ENCODE assay signal across 18 mouse cellular contexts in genomic region chr9:81945624-81946023, GRCm38 (mm10).
"Had no signal": no experiment of that assay in that cellular context is flagged by ENCODE, and none has a peak within 500 bp of the region (broad histone marks: within the 10 kb centered on the region; RNA-seq: fewer than 3 reads in every experiment).

No protein-coding gene starts in this region.

- H3K4me1 ChIP-seq: liver, embryonic 13.5 days; midbrain, embryonic 15.5 days; neural tube, embryonic 13.5 days had no signal

- H3K27ac ChIP-seq: kidney, postnatal 0 days; layer of hippocampus, adult 2 months; liver, embryonic 13.5 days; macrophage; midbrain, embryonic 15.5 days; neural tube, embryonic 13.5 days had no signal

- H3K9me3 ChIP-seq: liver, embryonic 13.5 days; midbrain, embryonic 15.5 days; neural tube, embryonic 13.5 days had no signal

- H3K4me3 ChIP-seq: layer of hippocampus, adult 2 months; liver, embryonic 13.5 days; midbrain, embryonic 15.5 days; myocyte; neural tube, embryonic 13.5 days had no signal

- H3K4me2 ChIP-seq: liver, embryonic 13.5 days; lung, embryonic 14.5 days; midbrain, embryonic 11.5 days; midbrain, embryonic 15.5 days; neural tube, embryonic 13.5 days had no signal

- H3K36me3 ChIP-seq: liver, embryonic 13.5 days; midbrain, embryonic 15.5 days; neural tube, embryonic 13.5 days had no signal

- H3K27me3 ChIP-seq: liver, embryonic 13.5 days; midbrain, embryonic 15.5 days; neural tube, embryonic 13.5 days had no signal

- H3K9ac ChIP-seq: liver, embryonic 13.5 days; lung, embryonic 14.5 days; midbrain, embryonic 15.5 days; neural tube, embryonic 13.5 days had no signal

- DNase-seq: kidney, adult 2 months; kidney, postnatal 25 days; layer of hippocampus, adult 9-11 months; liver, embryonic 13.5 days; lung, embryonic 14.5 days; retina, postnatal 1 day; right cerebral cortex, postnatal 25 days; spleen, adult 18-20 months; thymus, adult 18-20 months; thymus, postnatal 36 days had no signal

- ATAC-seq: lung, postnatal 0 days; midbrain, embryonic 15.5 days had no signal
